Mouse (Mus musculus): ENCODE results near the gene Trim46.

The Trim46 gene

GRCm38 (mm10) chr3:89210731-89211130 is 35.4 kb downstream of the Trim46 start:
- no peak for DNase-seq (ENCODE audit: low read depth, low spot score)

- DNase-seq (ENCODE audit: low read depth, low spot score): no peak
Measured at GRCm38 (mm10) chr3:89210162-89210561, 35.9 kb downstream of the Trim46 start.

GRCm38 (mm10) chr3:89209731-89210130 is 36.4 kb downstream of the Trim46 start:
- no peak for DNase-seq (ENCODE audit: low read depth, low spot score)

GRCm38 (mm10) chr3:89208736-89209135 is 37.4 kb downstream of the Trim46 start:
- DNase-seq (ENCODE audit: low read depth, low spot score): no peak

GRCm38 (mm10) chr3:89208075-89208657 is 37.9 kb downstream of the Trim46 start:
- DNase-seq (ENCODE audit: low read depth, low spot score): no peak

GRCm38 (mm10) chr3:89206695-89207094 is 39.4 kb downstream of the Trim46 start:
- DNase-seq (ENCODE audit: low read depth, low spot score): no peak

GRCm38 (mm10) chr3:89206079-89206478 is 40.0 kb downstream of the Trim46 start:
- no peak for DNase-seq (ENCODE audit: low read depth, low spot score)

- no peak for DNase-seq (ENCODE audit: low read depth, low spot score)
Measured at GRCm38 (mm10) chr3:89203142-89203514, 43.0 kb downstream of the Trim46 start.

- peak; percentile 86 for DNase-seq (ENCODE audit: low read depth, low spot score)
Measured at GRCm38 (mm10) chr3:89202253-89203141, 43.6 kb downstream of the Trim46 start, which contains the start of gene Gba. Gene Gba (plus strand): TSS chr3:89202928.

- no peak for DNase-seq (ENCODE audit: low read depth, low spot score)
Measured at GRCm38 (mm10) chr3:89199839-89200238, 46.3 kb downstream of the Trim46 start.

- peak; percentile 92 for DNase-seq (ENCODE audit: low read depth, low spot score)
Measured at GRCm38 (mm10) chr3:89195979-89196877, 49.9 kb downstream of the Trim46 start.

GRCm38 (mm10) chr3:89193853-89194252 is 52.3 kb downstream of the Trim46 start:
- DNase-seq (ENCODE audit: low read depth, low spot score): no peak

GRCm38 (mm10) chr3:89193351-89193750 is 52.8 kb downstream of the Trim46 start:
- no peak for DNase-seq (ENCODE audit: low read depth, low spot score)

GRCm38 (mm10) chr3:89190436-89190835 is 55.7 kb downstream of the Trim46 start:
- no peak for DNase-seq (ENCODE audit: low read depth, low spot score)

GRCm38 (mm10) chr3:89188478-89188875 is 57.6 kb downstream of the Trim46 start:
- no peak for DNase-seq (ENCODE audit: low read depth, low spot score)

- no peak for DNase-seq (ENCODE audit: low read depth, low spot score)
Measured at GRCm38 (mm10) chr3:89187690-89188477, 58.2 kb downstream of the Trim46 start.

GRCm38 (mm10) chr3:89187197-89187596 is 58.9 kb downstream of the Trim46 start:
- DNase-seq (ENCODE audit: low read depth, low spot score): no peak

Data from skeletal muscle tissue, adult 2 months (tissue).